Mouse (Mus musculus) layer of hippocampus, adult 9-11 months (tissue): ENCODE results near the gene Prkaa1.
"Not testable (repeated sequence)": the region's sequence is repeated elsewhere in the genome, so short reads cannot be mapped to it uniquely, and the experiment has no call there.

Experiments
- DNase-seq: peaks from one replicate; pipeline ENCODE4 v3.0.0; 2022

The Prkaa1 gene

GRCm38 (mm10) chr15:5184668-5185330 lies 41.1 kb downstream of the Prkaa1 start:
- no peak for DNase-seq

- peak; percentile 83 for DNase-seq
Measured at GRCm38 (mm10) chr15:5185366-5186292, 42.0 kb downstream of the Prkaa1 start, which contains the start of gene Ttc33. Ttc33 (plus strand) TSS chr15:5185525.

GRCm38 (mm10) chr15:5186293-5186675 lies 42.6 kb downstream of the Prkaa1 start:
- no peak for DNase-seq

- no peak for DNase-seq
Measured at GRCm38 (mm10) chr15:5187116-5187515, 43.5 kb downstream of the Prkaa1 start.

GRCm38 (mm10) chr15:5188029-5188428 lies 44.4 kb downstream of the Prkaa1 start:
- no peak for DNase-seq

GRCm38 (mm10) chr15:5189504-5190093 lies 45.9 kb downstream of the Prkaa1 start:
- DNase-seq = no peak

- DNase-seq = no peak
Measured at GRCm38 (mm10) chr15:5193833-5194232, 50.2 kb downstream of the Prkaa1 start.

- no peak for DNase-seq
Measured at GRCm38 (mm10) chr15:5194446-5194845, 50.8 kb downstream of the Prkaa1 start.

- DNase-seq = no peak
Measured at GRCm38 (mm10) chr15:5194931-5195330, 51.3 kb downstream of the Prkaa1 start.

GRCm38 (mm10) chr15:5195987-5196514 lies 52.4 kb downstream of the Prkaa1 start:
- no peak for DNase-seq

- DNase-seq = no peak
Measured at GRCm38 (mm10) chr15:5196691-5197090, 53.0 kb downstream of the Prkaa1 start.

- no peak for DNase-seq
Measured at GRCm38 (mm10) chr15:5205222-5205621, 61.6 kb downstream of the Prkaa1 start.

GRCm38 (mm10) chr15:5209116-5209515 lies 65.5 kb downstream of the Prkaa1 start:
- DNase-seq = no peak

GRCm38 (mm10) chr15:5220491-5220890 lies 76.8 kb downstream of the Prkaa1 start:
- DNase-seq = no peak

GRCm38 (mm10) chr15:5230746-5231145 lies 87.1 kb downstream of the Prkaa1 start:
- DNase-seq = not testable (repeated sequence)
